Mouse (Mus musculus): ENCODE measurements around the gene Rtn1.
A peak's percentile ranks its signal among the peaks of the same experiment; 100 is the strongest.
"Not testable (repeated sequence)": the region's sequence is repeated elsewhere in the genome, so short reads cannot be mapped to it uniquely, and the experiment has no call there.

Rtn1 gene

DNA sequence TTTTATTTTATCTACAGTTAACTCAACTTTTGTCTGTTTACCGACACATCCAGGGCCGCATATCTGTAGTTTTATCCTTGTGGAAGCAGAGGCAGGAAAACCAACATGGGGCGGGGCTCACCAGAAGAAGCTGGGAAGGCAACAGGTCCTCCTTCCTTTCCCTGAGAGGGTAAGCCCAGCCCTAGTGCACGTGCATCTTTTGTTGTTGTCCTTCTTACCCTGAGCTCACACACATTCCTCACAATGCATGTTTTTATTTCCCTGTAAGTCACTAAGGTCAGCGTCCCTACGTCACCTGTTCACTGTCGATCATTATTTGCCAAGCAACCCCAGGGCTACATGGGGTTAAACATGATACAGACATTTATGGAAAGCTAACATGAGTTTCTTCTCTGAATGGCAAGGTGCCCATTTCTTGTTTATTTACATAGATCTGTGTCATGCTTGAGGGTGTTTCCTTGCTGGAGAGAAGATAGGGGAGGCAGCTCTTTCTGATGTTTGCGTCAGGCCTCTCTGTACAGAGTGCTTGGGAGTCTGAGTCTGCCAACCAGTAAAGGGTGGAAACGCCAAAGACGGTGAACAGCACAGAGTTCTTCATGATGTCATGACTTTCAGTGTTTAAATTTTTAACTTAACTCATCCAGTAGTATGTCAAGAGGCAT lies 84.5 kb downstream of the Rtn1 start:
- DNase-seq (ENCODE audit: inconsistent ontology term): no peak

DNA sequence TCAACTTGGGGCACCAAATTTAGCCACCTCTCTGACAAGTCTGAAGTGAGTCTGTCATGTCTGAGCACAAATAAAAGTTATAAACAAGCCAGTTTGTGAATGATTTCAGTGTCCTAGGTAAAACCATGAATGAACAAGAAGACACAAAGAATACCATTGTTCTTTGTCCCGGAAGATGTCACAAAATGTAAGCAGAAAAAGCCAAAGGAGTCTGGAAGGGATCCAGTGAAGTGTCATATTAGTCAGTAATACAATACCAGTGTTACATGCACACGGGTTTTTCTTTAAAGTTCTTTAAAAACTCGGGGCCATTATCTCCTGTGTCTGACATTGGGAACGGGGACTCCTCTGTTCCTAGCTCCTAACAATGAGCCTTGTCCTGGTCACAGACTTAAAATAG lies 85.1 kb downstream of the Rtn1 start:
- DNase-seq (ENCODE audit: inconsistent ontology term): peak; percentile 58

DNA sequence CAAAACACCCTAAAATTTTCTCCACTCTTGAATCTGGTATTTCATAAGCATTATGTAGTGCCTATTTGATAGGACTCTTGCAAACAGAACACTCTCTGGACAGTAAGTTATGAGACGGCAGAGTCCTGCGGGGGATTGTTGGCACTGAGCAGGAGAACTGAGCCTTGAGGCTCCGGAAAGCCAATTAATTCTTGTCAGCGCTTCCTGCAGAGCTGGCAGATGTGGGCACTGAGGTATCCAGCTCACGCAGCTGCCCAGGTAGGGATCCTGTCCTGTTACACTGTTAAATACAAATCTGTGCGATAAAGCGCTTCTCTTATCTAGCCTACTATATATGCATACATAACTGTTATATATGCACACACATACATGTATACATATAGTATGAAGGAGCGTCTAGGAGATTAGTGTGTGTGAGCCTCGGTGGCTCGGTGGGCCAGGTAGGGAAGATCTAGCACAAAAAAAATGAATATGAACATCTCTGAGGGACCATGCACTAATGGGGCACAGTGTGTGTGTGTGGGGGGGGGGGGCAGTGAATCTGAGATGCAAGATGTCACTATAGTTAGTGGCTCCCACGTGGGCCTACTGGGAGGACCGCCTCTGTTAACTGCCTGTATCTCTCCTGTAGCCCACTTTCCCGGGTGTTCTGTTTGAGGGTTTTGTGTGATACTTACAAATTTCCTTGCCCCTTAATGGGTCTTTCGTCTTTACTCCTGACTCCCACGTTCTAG lies 93.0 kb downstream of the Rtn1 start:
- no peak for DNase-seq (ENCODE audit: inconsistent ontology term)

DNA sequence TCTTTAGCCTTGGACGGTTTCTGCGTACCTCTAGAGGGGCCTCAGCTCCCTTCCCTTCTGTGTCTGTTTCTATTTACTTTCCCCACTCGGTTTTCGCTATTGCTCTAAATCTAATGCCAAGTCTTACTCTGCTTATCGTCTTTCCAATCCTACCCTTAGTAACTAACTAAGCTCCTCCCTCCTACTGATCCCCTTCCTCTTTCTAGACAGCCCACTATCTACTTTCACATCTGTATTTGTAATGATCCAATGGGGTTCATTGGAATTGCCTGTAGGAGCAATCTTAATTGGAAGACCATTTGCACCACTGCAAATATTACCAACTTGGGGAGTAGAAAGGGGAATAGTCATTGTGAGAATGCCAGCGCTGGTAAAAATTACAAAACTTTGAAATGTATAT lies 98.0 kb downstream of the Rtn1 start:
- no peak for DNase-seq (ENCODE audit: inconsistent ontology term)

DNA sequence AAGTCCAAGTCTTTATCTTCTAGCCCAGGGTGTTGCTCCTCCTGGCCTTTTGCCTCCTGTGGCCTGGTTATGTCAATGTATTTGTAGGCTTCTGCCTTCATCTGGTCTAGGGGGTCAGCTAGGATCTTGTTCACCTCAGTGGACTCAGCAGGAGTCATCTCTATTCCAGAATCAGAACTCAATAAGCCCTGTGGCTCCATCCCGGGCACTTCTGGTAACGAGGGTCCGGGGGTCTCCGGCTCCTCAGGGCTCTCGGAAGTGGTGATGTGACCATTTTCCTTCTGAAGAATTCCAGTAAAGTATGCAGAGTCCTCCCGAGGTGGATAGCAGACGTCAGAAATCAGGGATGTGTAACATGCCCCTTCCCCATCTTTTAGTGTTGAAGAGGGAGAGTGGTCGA lies 100.3 kb downstream of the Rtn1 start:
- no peak for DNase-seq (ENCODE audit: inconsistent ontology term)

DNA sequence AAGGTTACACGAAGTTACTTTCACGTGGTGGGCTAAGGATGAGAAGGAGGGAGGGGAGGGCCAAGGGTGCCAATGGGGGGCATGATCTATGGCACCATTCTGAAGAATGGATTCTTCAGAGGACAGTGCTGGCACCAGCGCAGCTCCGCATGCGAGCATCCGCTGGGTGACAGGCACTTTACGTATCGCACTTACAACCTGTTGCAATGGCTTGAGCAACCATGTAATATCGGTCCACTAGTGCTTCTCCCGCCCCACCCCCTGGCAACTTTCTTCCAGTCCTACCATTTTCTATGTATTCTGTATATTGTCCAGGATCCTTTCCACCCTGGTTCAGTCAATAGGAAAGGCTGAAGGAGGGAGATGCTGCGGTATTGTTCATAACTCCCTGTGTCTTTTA lies 102.6 kb downstream of the Rtn1 start:
- DNase-seq (ENCODE audit: inconsistent ontology term): no peak

DNA sequence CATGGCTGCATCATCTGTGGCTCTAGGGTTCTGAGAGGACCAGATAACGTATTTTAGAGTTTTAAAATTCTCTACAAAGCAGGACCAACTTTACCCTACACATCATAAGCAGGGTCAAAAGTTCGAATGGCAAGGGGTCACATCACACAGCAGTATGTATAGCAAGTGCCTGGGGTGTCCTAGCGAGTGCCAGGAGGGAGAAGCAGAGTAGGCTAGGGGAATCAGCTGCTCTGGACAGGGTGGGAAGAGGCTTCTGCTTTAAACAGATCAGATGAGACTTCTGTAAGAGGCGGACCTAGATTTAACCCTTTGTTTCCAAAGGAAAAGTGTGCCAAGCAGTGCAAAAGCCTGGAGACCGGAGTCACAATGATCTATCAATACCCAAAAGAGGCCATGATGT lies 103.4 kb downstream of the Rtn1 start:
- no peak for DNase-seq (ENCODE audit: inconsistent ontology term)

DNA sequence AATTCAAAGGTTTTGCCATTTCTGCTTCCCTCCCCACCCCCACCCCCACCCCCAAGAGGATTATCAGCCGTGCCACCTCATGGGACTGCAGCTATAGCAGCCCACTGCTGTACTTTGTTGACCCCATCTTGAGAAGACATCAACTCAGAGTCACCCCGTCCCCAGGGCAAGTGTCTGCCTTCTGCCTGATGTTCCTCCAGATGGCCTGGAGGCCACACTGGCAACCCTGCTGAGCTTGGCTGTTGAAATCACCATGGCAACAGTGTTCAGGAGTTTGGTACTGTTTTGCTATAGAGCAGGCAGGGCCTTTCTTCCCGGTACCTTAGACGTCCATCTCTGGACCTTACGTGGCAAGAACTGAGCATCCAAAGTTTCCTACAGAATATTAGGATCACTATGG lies 103.9 kb downstream of the Rtn1 start:
- DNase-seq (ENCODE audit: inconsistent ontology term): no peak

DNA sequence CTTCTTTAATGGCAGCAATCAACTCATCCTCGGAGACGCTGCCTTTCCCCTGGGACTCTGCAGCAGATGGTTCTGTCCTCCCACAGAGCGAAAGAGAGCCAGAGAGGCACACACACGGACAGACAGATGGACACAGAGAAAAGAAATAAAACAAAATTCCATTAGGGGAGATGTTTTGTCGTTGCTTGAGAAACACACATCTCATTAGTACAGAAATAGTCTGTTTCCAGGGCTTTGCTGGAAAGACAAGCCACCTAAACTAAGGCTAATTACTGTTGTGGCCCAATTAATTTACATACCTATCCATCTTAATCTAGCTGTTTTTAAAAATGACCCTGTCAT lies 104.5 kb downstream of the Rtn1 start:
- DNase-seq (ENCODE audit: inconsistent ontology term): no peak

DNA sequence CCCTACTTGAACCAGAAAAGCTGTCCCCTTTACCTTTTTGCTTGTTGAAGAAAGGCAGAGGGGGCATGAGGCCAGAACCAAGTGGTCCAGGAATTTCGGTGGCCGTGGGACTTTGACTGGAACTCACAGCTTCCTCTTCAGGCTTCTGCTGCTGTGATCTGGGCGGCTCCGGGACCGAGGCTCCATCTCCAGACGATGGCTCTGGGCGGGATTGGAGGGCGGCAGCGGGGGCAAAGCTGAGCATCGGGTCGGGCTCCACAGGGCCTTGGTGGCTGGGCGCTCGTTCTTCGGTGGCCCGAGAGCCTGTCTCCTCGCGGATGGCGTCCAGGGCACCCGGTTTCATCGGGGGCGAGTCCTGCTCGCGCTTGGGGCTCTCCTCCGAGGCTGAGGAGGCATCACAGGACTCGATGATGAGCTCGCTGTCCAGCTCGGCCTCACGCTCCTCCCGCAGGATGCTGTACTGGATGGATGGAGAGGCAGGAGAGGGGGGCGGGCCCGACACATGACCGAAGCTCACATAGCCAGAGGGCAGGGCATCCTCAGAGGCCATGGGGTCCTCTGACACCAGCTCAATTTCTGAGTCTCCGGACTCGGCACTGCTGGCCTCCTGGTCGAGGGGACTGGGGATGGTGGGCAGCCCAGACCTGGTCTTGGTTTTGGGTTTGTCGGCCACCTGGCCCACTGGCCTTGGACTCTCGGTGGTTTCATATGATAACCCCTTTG lies 105.1 kb downstream of the Rtn1 start:
- no peak for DNase-seq (ENCODE audit: inconsistent ontology term)

DNA sequence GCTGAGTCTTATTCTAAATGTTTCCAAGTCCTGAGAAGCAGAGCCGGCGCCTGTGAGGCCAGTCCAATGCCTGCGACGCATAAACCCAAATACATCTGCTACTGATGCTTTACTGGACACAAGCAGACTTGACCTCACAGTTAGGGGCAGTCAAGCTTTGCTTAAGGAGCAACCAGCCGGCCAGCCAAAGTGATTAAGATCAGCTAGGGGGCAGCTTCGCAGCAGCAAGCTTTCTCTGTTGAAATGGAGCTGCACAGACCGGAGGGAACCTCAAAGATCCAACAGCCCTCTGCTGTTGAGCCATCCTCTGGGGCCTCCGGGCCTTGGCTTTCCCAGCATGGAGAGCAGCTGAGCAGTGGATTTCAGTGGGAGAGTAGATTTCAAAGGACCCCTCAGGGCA lies 107.4 kb downstream of the Rtn1 start:
- no peak for DNase-seq (ENCODE audit: inconsistent ontology term)

DNA sequence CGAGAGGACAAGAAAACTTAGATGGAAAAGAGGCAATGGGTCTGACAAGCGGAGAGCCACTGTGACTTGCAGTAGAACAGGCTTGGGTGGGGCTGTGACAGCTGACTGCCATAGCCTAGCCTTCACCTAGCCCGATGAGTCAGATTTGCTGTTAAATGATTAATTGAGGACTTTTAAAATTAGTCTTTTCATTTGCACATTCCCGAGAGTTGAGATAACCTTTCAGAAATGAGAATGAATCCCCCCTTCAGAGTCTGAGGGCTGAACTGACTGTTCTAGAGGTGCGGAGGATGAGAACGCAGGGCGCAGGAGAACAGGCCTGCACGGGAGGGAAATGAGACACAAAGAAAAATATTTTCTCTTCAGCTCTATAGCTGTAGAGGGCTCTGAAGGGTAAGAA lies 107.9 kb downstream of the Rtn1 start:
- DNase-seq (ENCODE audit: inconsistent ontology term): no peak

DNA sequence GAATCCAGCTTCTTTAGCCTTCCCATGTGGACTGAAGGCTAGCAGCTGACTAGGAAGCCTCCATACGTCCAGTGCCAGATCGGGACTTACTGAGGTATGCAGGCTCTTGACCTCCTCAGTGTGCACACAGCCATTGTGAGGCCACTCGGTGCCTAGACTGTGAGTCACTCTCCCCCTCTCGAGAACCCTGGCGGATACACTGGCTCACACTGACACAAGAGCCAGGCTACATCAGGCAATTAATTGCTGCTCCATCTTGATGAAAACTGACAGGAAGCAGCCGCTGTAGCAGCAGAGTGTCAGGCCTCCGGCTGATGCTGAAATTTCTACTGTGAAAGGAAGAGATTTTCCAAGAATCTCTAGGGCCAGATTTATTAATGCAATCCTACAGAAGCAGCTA lies 110.6 kb downstream of the Rtn1 start:
- peak; percentile 91 for DNase-seq (ENCODE audit: inconsistent ontology term)

DNA sequence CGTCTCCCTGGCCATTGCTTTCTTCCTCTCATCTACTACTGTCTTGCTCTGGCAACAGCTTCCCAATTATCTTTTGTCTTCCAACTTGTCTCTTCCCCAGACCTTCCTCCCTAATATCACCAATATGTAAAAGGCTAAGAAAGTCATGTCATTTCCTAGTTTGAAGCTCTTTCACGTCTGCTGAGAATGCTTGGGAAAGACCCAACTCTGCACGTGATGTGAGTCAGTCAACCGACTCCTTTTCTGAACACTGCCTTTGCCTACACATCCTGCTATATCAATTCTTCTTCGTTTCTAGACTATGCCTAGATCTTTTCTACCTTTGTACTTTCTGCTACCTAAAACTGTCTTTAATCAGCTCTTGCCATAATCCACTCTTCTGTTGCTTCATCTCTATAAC lies 112.3 kb downstream of the Rtn1 start:
- DNase-seq (ENCODE audit: inconsistent ontology term): no peak

DNA sequence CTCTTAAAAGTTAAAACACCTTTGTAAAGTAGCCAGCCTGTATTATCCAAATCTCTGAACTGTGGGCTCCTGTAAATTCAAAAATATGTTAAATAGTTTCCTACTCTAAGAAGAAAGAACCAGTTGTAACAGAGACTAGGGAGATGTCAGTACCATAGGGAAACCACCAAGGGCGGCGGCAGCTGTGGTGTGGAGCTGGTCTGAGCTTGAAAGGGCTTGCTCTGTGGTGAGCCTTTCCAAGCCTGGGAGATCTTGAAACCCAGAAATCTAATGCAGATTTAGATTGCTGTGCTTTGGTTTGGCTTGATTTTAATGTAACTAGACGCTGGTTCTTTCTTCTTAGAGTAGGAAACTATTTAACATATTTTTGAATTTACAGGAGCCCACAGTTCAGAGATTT lies 115.7 kb downstream of the Rtn1 start:
- not testable (repeated sequence) for DNase-seq (ENCODE audit: inconsistent ontology term)

DNA sequence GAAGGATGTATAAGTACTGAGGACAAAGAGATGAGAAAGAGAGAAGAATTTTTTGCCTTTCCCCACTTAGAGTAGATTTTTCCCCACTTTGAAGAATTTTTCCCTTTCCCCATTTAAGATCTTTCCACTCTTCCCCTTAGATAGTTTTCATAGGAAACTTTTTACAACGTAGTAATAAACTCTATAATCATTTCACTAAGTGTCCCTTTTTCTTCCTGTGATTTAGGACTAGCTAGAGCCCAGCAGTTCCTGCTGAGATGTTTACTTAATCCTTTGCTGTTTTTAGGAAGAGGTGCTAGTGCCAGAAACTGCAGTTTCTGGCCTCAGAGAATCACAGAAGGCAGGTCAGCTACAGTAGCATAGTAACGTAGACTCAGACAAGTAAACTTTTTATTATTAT lies 116.3 kb downstream of the Rtn1 start:
- DNase-seq (ENCODE audit: inconsistent ontology term): no peak

DNA sequence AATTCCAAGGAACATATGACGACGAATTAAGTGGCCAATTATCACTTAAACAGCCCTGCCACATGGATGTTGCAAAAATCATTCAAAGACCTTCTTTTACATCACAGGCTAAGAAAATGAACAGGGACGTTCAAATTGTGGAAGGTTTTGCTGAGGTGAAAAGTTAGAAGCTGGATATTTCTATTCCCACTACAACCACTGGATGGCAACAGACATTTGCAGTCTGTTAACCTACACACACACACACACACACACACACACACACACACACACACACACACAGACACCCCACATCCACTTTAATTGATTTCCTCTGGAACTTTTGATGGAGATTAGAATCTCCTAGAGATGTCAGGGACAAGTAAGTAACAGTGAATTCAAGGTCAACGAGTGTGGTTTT lies 117.6 kb downstream of the Rtn1 start:
- no peak for DNase-seq (ENCODE audit: inconsistent ontology term)

DNA sequence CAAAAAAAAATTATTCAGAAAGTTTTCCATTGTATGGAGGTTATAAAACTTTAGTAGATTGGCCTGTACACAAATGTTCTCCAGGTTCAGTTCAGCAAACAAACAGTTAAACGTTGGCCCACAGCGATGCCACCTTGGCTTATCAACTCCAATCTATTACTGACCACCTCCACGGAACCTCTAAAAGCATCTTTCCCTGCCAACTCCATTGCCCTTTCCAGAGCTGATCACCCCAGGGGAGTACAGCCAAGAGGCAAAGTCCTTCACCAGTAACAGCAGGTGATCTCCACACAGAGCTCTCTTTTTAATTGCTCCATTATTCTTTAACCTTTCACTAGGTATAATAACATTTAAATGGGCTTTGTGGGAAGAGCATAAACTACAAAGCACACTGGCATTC lies 120.6 kb downstream of the Rtn1 start:
- DNase-seq (ENCODE audit: inconsistent ontology term): no peak

DNA sequence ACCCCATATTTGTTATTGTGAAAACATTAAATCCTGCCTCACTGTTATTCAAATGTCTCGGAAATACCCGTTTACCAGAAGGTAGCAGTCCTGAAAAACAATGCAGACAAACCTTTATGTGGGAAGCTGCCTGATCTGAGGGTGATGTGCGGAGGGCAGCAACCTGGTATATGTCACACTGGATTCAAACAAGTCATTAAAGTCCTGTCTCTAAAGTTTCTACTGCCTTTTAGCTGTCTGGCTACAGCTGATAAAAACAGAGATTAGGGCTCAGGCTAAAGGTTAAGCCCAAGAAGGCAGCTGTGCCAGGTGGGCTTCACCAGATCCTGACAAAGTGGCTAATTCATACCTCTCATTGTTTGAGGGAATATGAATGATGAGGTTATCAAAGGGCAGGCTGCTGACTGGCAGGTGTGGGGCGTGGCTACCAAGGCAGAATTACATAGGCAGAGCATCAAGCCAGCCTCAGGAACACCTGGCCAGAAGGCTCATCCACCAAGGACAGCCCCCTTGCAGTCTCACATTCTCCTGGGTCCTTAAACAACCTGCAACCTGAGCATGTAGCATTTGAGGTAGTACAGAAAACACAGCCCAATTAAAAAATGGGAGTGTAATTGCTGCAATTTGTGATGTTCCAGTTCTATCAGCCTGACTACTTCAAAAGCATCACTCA lies 121.4 kb downstream of the Rtn1 start:
- no peak for DNase-seq (ENCODE audit: inconsistent ontology term)

DNA sequence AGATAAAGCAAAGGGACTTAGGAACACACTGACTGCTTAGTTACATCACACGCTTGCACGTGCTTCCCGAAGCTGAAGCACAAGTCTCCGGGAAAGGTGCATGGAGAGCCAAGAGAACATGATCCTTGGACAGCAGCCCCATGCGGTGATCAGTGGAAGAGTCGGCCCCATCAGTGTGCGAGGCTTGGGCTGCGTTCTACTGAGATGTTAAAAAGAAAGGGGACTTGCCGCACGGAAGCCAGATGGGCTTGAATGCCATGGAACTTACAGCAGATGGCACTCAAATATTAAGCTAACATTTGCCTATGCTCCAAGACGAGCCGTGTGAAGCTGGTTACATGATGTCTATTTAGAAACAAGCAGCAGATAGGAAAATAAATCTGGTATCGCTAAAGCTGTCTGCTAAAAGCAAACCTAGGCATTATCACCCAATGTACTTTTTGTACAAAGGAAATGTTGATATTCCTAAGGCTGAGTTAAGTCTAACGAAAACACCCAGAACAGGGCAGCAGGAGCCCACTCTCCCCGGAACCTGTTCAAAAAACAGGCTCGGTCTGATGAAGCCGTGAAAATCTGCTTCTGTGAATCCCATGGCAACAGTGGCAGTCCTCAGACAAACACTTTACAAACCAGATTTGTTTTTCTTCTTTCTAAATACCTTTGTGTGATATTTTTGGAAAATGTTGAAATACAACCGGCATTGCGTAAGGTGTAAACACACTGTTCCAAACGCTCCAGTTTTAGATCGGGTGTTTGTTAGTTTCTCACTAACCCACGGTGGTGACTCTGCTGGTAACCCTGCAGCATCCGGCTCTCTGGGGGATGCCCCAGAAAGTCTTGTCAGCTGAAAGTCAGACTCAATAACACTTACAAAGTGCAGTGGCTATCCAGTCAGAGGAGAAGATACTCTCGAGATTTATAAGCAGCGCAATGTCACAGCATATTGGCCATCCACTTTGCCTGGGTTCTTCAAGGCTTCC lies 123.2 kb downstream of the Rtn1 start:
- no peak for DNase-seq (ENCODE audit: inconsistent ontology term)

DNA sequence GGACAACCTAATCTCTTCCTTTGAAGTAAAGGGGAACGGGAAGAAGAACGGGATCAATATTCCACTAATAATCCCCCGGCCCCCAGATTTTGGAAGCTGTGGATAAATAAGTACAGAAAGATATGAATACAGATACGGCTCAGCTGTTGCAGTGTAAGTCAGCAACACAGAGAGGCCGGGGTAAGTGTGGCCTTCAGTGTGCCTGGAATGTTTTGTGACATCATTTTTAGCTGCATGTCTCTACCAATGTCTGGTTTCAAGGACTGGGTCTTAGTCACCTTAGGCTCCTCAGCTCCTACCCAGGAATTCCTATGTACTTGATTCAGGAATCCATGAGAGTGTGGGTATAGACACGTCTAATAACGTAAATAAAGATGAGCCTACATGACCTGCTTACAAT lies 124.3 kb downstream of the Rtn1 start:
- no peak for DNase-seq (ENCODE audit: inconsistent ontology term)

All from Muller cell, postnatal 12 days (primary cell).